Comparison of ENCODE assay signal across 11 mouse cellular contexts in the genomic region with DNA sequence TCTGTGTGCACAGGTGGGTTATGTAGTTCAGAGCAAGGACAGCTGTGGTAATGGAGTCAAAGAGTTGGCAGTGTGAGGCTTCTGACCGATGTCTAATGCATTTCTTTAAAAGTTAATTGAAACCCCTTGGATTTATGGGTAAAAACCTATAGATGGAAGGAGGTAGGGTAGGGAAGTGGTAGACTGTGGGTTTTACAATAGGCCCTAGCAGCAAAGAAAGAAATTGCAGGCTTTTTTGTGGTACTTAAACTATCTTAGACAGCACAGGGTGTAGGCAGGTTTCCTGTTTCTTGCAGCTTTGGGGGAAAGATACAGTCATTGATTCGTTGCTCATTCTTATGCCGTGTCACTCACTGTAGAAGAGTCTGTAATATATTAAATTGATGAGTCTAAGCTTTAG. TPM values are rescaled to one million over a fixed set of nuclear protein-coding genes. Genes with fewer than 3 reads are reported as not detected.
DNase-seq lines count a peak whose midpoint lies in the region; ATAC-seq and TF ChIP-seq lines count a peak whose summit lies in the region.
"Had no signal": no experiment of that assay in that cellular context is flagged by ENCODE, and none has a peak within 500 bp of the region (broad histone marks: within the 10 kb centered on the region; RNA-seq: fewer than 3 reads in every experiment).

No protein-coding gene starts in this region.

- no peak overlapping the region for H3K4me3 ChIP-seq in intestine, embryonic 15.5 days (replicated peaks)
- H3K4me3 ChIP-seq in intestine, embryonic 16.5 days (ENCODE audit: low read length): no peak overlapping the region
- H3K4me3 ChIP-seq in MEL (ENCODE audit: control insufficient read depth in 1 of 2, insufficient read depth in 1 of 2, low read depth in 2 of 2, low read length in 2 of 2): peak overlapping the region; percentile 19 to 23; a peak in 3 of 4 replicates
- H3K4me3 ChIP-seq in hindbrain, embryonic 15.5 days: peak overlapping the region; percentile 98; the same call in 1 of the 2 replicates
- H3K4me3 ChIP-seq in midbrain, embryonic 16.5 days (ENCODE audit: low read depth, low read length): no peak overlapping the region

- intact Hi-C loops in gastrocnemius, postnatal 14 days (cut with DNase I; ENCODE audit: low total_unique reads): no loop called here

- no peaks in the 10 kb centered on the region for H3K27me3 ChIP-seq in intestine, embryonic 15.5 days (replicated peaks)
- H3K27me3 ChIP-seq in intestine, embryonic 16.5 days (replicated peaks; ENCODE audit: control insufficient read depth, insufficient read depth, low read length): no peaks in the 10 kb centered on the region
- no peaks in the 10 kb centered on the region for H3K27me3 ChIP-seq in MEL (ENCODE audit: control insufficient read depth in 1 of 2, insufficient read depth in 2 of 2, low read length in 2 of 2)
- H3K27me3 ChIP-seq in hindbrain, embryonic 15.5 days: no peaks in the 10 kb centered on the region
- no peaks in the 10 kb centered on the region for H3K27me3 ChIP-seq in midbrain, embryonic 16.5 days (ENCODE audit: control insufficient read depth, insufficient read depth, low read depth, low read length)

- no peak; a peak in 1 of 6 replicates for TF ChIP-seq CTCF in MEL (IDR thresholded peaks at IDR 0.05 in 2 of 3, conservative IDR thresholded peaks at IDR 0.05 in 1 of 3; ENCODE audit: control insufficient read depth in 1 of 3, insufficient read depth in 1 of 3, low read depth in 2 of 3, low read length in 3 of 3, poor library complexity in 1 of 3, severe bottlenecking in 1 of 3)

- TF ChIP-seq POLR2A in MEL (IDR thresholded peaks at IDR 0.05; ENCODE audit: control insufficient read depth in 1 of 2, insufficient read depth in 1 of 2, low read depth in 1 of 2, low read length in 2 of 2, poor library complexity in 1 of 2): no peak

- H3K27ac ChIP-seq in intestine, embryonic 15.5 days: no peak overlapping the region
- H3K27ac ChIP-seq in intestine, embryonic 16.5 days (ENCODE audit: low read length): no peak overlapping the region
- H3K27ac ChIP-seq in MEL (ENCODE audit: control insufficient read depth, low read depth, low read length): peak overlapping the region; percentile 64
- H3K27ac ChIP-seq in hindbrain, embryonic 15.5 days (replicated peaks): no peak overlapping the region
- no peak overlapping the region for H3K27ac ChIP-seq in midbrain, embryonic 16.5 days (ENCODE audit: low read length)
- H3K27ac ChIP-seq: macrophage had no signal

- TF ChIP-seq RAD21 in MEL (IDR thresholded peaks at IDR 0.05; ENCODE audit: low read depth, low read length): no peak

- H3K36me3 ChIP-seq in intestine, embryonic 15.5 days: no peaks in the 10 kb centered on the region
- H3K36me3 ChIP-seq in intestine, embryonic 16.5 days (ENCODE audit: control insufficient read depth, insufficient read depth, low read length): no peaks in the 10 kb centered on the region
- H3K36me3 ChIP-seq in MEL (ENCODE audit: control insufficient read depth in 1 of 2, insufficient read depth in 2 of 2, low read length in 2 of 2): peaks cover 0 to 67% of the 10 kb centered on the region in 2 experiments; a peak in 2 of 4 replicates
- no peaks in the 10 kb centered on the region for H3K36me3 ChIP-seq in hindbrain, embryonic 15.5 days
- no peaks in the 10 kb centered on the region for H3K36me3 ChIP-seq in midbrain, embryonic 16.5 days (ENCODE audit: control insufficient read depth, insufficient read depth, low read length)

- no peak overlapping the region for H3K9ac ChIP-seq in intestine, embryonic 15.5 days
- no peak overlapping the region for H3K9ac ChIP-seq in intestine, embryonic 16.5 days (ENCODE audit: low read depth, low read length)
- peak overlapping the region; percentile 37 for H3K9ac ChIP-seq in MEL (ENCODE audit: control insufficient read depth, low read depth, low read length, poor library complexity, severe bottlenecking)
- no peak overlapping the region for H3K9ac ChIP-seq in hindbrain, embryonic 15.5 days
- H3K9ac ChIP-seq in midbrain, embryonic 16.5 days (ENCODE audit: low read depth, low read length): no peak overlapping the region

- peak; percentile 75 for DNase-seq in MEL (ENCODE audit: low read depth, low spot score)
- DNase-seq in kidney, adult 9 months: no peak
- DNase-seq in gastrocnemius, postnatal 14 days: no peak
- DNase-seq in Muller cell, postnatal 12 days (ENCODE audit: inconsistent ontology term): no peak
- DNase-seq: cerebellum, postnatal 36 days; heart, adult 18-20 months had no signal

- 82% methylated on average over 3 of the region's 3 CpGs for WGBS in intestine, embryonic 15.5 days
- WGBS in intestine, embryonic 16.5 days: 80% methylated on average over 3 of the region's 3 CpGs
- 83% methylated on average over 3 of the region's 3 CpGs for WGBS in hindbrain, embryonic 15.5 days
- WGBS in midbrain, embryonic 16.5 days: 88% methylated on average over 3 of the region's 3 CpGs

- H3K4me2 ChIP-seq in intestine, embryonic 15.5 days (replicated peaks): peak overlapping the region; percentile 85; the same call in 1 of the 2 replicates
- no peak overlapping the region for H3K4me2 ChIP-seq in intestine, embryonic 16.5 days (ENCODE audit: low read depth, low read length)
- H3K4me2 ChIP-seq in hindbrain, embryonic 15.5 days: peak overlapping the region; percentile 82
- H3K4me2 ChIP-seq in midbrain, embryonic 16.5 days (ENCODE audit: low read length): peak overlapping the region; percentile 70

- peak; percentile 36 to 62; a peak in 2 of 4 replicates for TF ChIP-seq EP300 in MEL (IDR thresholded peaks at IDR 0.05; ENCODE audit: low read depth in 1 of 2, low read length in 2 of 2)

- peaks cover 7% of the 10 kb centered on the region; the same call in 1 of the 2 replicates for H3K4me1 ChIP-seq in intestine, embryonic 15.5 days (replicated peaks)
- peaks cover 9% of the 10 kb centered on the region; the same call in 1 of the 2 replicates for H3K4me1 ChIP-seq in intestine, embryonic 16.5 days (ENCODE audit: control insufficient read depth, insufficient read depth, low read length)
- peaks cover 23 to 54% of the 10 kb centered on the region in 2 experiments for H3K4me1 ChIP-seq in MEL (ENCODE audit: control insufficient read depth in 1 of 2, insufficient read depth in 2 of 2, low read length in 2 of 2)
- H3K4me1 ChIP-seq in hindbrain, embryonic 15.5 days (replicated peaks): peaks cover 53% of the 10 kb centered on the region
- H3K4me1 ChIP-seq in midbrain, embryonic 16.5 days (ENCODE audit: control insufficient read depth, insufficient read depth, low read length): peaks cover 21% of the 10 kb centered on the region

- H3K9me3 ChIP-seq in intestine, embryonic 15.5 days: no peaks in the 10 kb centered on the region
- no peaks in the 10 kb centered on the region for H3K9me3 ChIP-seq in intestine, embryonic 16.5 days (ENCODE audit: control insufficient read depth, low read length)
- no peaks in the 10 kb centered on the region for H3K9me3 ChIP-seq in MEL (replicated peaks; ENCODE audit: insufficient read depth, low read length)
- no peaks in the 10 kb centered on the region for H3K9me3 ChIP-seq in hindbrain, embryonic 15.5 days
- no peaks in the 10 kb centered on the region for H3K9me3 ChIP-seq in midbrain, embryonic 16.5 days (replicated peaks; ENCODE audit: control insufficient read depth, low read length, poor library complexity, severe bottlenecking)

- ATAC-seq in intestine, embryonic 15.5 days: no peak
- ATAC-seq in intestine, embryonic 16.5 days: no peak
- ATAC-seq in hindbrain, embryonic 15.5 days (ENCODE audit: low FRiP score, low read depth): no peak
- ATAC-seq in midbrain, embryonic 16.5 days: no peak

- peaks cover 45% of the 10 kb centered on the region for H3K79me2 ChIP-seq in MEL (ENCODE audit: control insufficient read depth, insufficient read depth, low read length, poor library complexity)

TF ChIP-seq in MEL, 35 proteins besides CTCF, POLR2A, EP300 and RAD21 (continues in another document):
- no peak for TF ChIP-seq CHD2 (IDR thresholded peaks at IDR 0.05; ENCODE audit: low read length)
- TF ChIP-seq TCF12 (IDR thresholded peaks at IDR 0.05; ENCODE audit: low read depth, low read length): peak; percentile 56; the same call in 1 of the 2 replicates
- 0 out of 2 replicates have a peak, but pooled peaks have one; percentile 37 for TF ChIP-seq TBP (IDR thresholded peaks at IDR 0.05; ENCODE audit: low read depth, low read length)
- no peak for TF ChIP-seq NELFE (IDR thresholded peaks at IDR 0.05; ENCODE audit: low read depth, low read length)
- TF ChIP-seq ELF1 (IDR thresholded peaks at IDR 0.05; ENCODE audit: low read depth, low read length): no peak
- TF ChIP-seq SMC3 (IDR thresholded peaks at IDR 0.05; ENCODE audit: low read depth, low read length): no peak
- TF ChIP-seq MXI1 (IDR thresholded peaks at IDR 0.05; ENCODE audit: low read depth, low read length): 0 out of 2 replicates have a peak, but pooled peaks have one; percentile 23
- no peak for TF ChIP-seq MAX (IDR thresholded peaks at IDR 0.05; ENCODE audit: low read length)
- TF ChIP-seq SIN3A (IDR thresholded peaks at IDR 0.05; ENCODE audit: low read length): no peak
- TF ChIP-seq MEF2A (IDR thresholded peaks at IDR 0.05; ENCODE audit: extremely low read depth, insufficient replicate concordance, low read depth, low read length, poor library complexity, severe bottlenecking): no peak
- no peak for TF ChIP-seq NRF1 (IDR thresholded peaks at IDR 0.05; ENCODE audit: insufficient read depth, low read depth, low read length, poor library complexity, severe bottlenecking)
- TF ChIP-seq GATA1 (IDR thresholded peaks at IDR 0.05; ENCODE audit: low read depth, low read length): 0 out of 2 replicates have a peak, but pooled peaks have one; percentile 28
- no peak for TF ChIP-seq E2F4 (IDR thresholded peaks at IDR 0.05; ENCODE audit: borderline replicate concordance, low read depth, low read length)
- no peak for TF ChIP-seq ZKSCAN1 (IDR thresholded peaks at IDR 0.05; ENCODE audit: low read depth, low read length)
- no peak for TF ChIP-seq RCOR1 (IDR thresholded peaks at IDR 0.05; ENCODE audit: low read depth, low read length)
- 0 out of 2 replicates have a peak, but pooled peaks have one; percentile 12 for TF ChIP-seq MYC (IDR thresholded peaks at IDR 0.05; ENCODE audit: low read depth, low read length)
- no peak for TF ChIP-seq MAFK (IDR thresholded peaks at IDR 0.05; ENCODE audit: borderline replicate concordance, low read depth, low read length)

RNA-seq across cellular contexts. Expression of gene Noct, which starts 2.4 kb away (rescaled TPM):
- 7.0 and 7.4 TPM in 2 replicates for polyA plus RNA-seq in intestine, embryonic 15.5 days (2015; fragmentation: Nextera tagmentation; extraction: Ambion mirVana)
- 4.9 TPM in 2 replicates for polyA plus RNA-seq in intestine, embryonic 16.5 days (2015; fragmentation: Nextera tagmentation; extraction: Ambion mirVana)
- 16.4 and 17.8 TPM in 2 replicates for total RNA-seq in MEL (2012; rRNA removed)
- 10 to 100 TPM in 1 of 2 experiments, not detected in 1; 26.7 TPM for polyA plus RNA-seq in MEL (2012; ENCODE audit: insufficient read depth in 1 of 2, insufficient read length in 2 of 2, low read depth in 1 of 2, low replicate concordance in 2 of 2, missing spikeins in 1 of 2)
- 31.1 and 35.6 TPM in 2 replicates for polyA plus RNA-seq in hindbrain, embryonic 15.5 days (2015; fragmentation: Nextera tagmentation; extraction: Ambion mirVana)
- polyA plus RNA-seq in midbrain, embryonic 16.5 days (2015; fragmentation: Nextera tagmentation; extraction: Ambion mirVana): 29.0 and 30.8 TPM in 2 replicates
- total RNA-seq in gastrocnemius, postnatal 14 days (2021): 10 to 100 TPM; 17.0 to 35.4 TPM

Comparison
In these comparisons a context has a peak if more than half of its experiments do, and no peak if none do; other contexts are left out.
1. H3K4me3 ChIP-seq: peak in MEL (2 of 2) and hindbrain, embryonic 15.5 days (single experiment); none in intestine, embryonic 15.5 days (single experiment), intestine, embryonic 16.5 days (single experiment) and midbrain, embryonic 16.5 days (single experiment).